Mouse (Mus musculus): ENCODE data around the gene Zfp14.

Zfp14 gene

DNA sequence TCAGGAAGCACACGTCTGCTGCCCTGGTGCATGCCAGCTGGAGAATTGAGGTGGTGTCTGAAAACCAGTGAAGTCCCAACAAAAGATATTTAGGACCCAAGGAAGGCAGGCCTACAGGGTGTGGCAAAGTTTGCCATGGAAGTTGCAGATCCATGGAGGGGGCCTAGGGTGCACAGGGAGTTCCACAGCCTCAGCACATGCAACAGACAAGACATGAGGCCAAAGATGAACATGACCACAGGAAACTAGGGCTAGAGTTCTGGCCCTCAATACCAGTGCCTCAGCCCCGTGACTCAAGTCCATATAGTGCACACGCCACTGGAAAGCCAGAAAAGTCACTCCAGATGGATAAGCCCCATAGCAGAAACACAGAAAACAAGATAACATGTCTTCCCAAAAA, 22.6 kb downstream of the Zfp14 start:
- no peak for DNase-seq (ENCODE audit: low read depth, low spot score)

DNA sequence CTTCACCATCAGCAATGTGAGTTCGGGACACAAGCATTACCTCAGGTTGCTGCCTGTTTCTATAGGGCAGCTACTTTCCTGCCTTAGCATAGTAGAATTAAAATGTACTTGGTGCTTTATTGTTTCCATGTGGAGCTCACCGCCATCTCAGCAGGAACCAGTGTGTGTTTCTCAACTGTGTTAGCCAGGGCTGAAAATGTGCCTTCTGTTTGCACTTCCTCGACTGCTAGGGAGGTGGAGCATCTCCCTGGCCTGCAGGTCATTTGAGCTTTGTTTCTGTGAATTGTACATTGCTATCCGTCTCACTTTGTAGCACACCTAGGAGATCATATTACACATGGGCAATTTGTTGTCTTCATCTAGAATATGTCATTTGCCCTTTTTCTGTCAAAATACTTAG, 23.8 kb downstream of the Zfp14 start:
- no peak for DNase-seq (ENCODE audit: low read depth, low spot score)

DNA sequence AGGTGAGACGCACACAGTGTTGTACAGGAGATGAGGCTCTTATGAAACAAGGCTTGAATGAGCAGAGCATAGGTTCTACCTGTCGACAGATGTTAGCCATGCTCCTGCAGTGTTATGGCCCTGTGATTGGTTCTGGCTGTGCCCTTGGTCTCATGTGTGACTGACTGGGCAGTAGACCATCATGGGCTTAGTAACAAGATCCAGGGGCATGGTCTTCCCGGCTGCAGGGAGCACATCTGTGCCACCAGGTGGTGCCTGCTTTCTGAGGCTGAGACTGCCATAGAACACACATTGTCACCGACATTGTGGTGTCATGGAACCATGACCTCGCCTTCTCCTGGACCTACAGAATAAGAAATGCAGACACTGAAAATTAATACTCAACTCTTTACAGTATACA, 25.8 kb downstream of the Zfp14 start:
- no peak for DNase-seq (ENCODE audit: low read depth, low spot score)

DNA sequence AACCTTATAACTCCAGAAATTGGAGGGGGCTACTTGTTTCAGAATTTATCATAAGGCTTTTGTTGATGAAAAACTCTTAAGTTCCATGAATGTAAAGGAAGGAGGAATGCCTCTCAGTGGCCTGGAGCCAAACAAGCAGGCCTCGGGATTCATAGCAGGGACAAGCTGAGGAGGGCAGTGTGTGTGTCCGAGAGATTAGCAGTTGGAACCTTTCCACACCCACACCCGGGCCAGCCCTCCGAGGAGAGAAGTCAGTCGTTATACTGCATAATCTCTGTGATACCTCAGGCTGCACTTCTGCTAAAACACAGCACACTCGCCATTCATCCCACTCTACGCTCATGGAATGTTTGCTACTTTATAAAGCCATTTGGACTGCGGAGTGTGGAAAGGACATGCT, 27.4 kb downstream of the Zfp14 start:
- no peak for DNase-seq (ENCODE audit: low read depth, low spot score)

DNA sequence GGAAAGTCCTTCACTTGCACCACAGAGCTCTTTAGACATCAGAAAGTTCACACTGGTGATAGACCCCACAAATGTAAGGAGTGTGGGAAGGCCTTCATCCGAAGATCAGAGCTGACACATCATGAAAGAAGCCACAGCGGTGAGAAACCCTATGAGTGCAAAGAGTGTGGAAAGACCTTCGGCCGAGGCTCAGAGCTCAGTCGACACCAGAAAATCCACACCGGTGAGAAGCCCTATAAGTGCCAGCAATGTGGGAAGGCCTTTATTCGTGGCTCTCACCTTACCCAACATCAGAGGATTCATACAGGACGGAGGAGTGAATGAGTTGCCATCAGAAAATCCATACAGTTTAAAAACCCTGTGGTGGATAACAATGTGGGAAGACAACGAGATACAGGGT, 27.9 kb downstream of the Zfp14 start:
- no peak for DNase-seq (ENCODE audit: low read depth, low spot score)

DNA sequence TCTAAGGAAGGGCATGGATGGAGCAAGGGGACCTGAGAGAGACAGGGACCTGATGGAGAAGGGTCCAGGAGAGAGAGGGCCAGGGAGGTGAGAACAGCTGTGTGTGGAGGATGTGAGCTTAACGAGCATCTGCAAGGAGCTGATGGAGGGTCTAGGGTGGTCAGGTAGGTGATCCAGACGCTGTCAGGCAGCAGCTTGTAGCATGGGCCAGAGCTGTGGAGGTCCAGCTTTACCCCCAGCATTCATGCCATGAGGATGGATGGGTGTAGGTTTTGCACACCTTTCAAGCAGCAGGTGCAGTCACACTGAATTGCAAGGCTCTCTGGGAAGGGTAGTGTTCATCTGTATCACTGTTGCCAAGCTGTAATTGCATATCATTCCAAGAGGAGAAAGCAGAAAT, 31.6 kb downstream of the Zfp14 start:
- DNase-seq (ENCODE audit: low read depth, low spot score): no peak

DNA sequence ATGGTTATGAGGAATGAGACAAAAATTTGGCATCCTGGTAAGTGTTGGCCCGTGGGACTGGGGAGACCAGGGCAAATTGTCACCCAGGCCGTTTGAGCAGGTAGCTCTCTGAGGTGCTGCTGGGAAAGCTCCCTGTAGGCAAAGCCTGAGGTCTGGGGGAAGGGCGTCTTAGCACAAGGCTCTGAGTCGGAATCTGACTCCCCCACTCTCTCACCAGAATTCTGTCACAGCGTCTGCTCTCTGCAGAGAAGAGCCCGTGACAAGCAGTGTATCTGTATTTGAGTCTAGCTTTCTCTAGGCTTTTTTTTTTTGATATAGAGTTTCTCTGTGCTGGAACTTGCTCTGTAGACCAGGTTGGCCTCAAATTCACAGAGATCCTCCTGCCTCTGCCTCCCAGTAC, 34.0 kb downstream of the Zfp14 start:
- DNase-seq (ENCODE audit: low read depth, low spot score): no peak

DNA sequence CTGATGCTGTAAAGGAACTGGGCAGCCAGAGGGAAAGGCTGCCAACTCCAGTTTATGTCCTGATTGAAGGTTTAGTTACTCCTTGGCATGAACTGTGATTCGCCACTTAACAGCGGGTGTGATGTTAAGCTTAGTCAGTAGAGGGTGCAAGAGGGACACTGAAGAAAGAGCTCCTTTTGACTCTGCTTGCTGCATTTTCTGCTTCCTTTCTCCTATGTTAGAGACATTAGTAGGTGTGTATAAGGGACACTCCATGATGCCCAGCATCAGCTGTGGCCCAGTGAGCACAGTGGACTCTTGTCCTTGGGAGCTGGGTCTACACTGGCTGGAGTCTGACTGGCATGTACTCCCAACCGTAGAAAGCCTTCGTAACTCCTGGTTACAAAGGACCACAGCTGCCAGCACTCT, 38.2 kb downstream of the Zfp14 start:
- DNase-seq (ENCODE audit: low read depth, low spot score): peak; percentile 45

DNA sequence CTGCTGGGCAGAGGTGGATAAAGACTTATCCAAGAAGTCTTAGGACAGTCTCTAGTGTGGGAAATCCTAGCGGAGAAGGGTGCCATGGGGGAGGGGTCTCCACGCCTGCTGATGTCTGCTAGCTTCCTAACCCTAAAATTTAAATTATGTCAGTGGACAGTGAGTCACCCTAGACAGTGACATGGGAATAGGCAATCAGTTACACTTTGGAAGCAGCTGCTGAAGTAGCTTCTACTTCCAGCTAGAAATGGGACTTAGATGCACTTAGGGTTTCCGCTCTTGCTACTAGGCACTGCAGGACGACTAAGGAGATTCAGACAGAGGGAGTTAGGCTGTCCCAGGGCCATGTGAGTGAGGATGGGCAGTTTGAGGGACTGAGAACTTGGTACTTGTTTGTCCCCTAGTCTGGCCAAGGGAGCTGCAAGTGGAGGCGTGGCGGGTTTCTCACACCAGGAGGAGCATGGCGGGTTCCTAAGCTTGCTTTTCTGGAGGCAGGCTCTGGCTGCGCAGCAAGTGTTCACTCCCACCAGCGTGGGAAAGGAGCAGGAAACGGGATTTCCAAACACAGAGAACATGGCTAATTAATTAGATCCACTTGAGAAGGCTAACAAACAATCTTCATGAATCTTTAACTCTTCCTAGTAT, 40.5 kb downstream of the Zfp14 start:
- DNase-seq (ENCODE audit: low read depth, low spot score): no peak

DNA sequence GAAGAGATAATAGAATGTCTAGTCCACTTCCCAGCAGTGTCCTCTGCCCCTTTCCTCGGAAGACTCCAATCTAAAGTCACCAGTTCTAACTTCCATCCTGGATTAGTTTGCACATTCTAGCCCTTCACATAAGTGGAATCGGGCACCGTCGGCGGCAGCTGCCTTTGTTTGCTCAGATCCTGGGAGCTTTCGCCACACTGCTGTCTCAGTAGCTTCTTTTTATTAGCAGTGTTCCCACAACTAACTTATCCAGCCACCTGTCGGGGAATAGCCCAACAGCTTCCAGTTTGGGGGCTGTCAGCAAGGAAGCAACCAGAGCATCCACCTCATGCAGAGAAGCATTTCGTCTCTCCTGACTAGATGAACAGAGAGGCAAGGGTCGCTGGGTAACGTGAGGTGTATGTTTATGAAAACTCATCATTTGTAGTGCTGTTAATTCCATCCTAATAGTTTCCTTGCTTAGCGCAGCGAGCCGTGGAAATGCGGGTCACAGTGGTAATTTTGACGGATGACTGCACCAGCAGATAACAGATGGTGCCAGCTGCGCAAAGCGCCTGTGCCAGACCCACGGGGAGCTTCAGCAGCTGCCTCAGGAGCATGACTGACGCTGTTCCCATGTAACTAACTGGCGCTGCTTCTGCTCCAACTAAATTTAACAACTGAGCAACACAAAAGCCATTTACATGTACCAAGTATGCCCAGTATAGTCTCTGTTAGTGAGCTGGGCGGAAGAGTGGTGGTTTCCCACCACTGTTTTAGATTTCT, 41.7 kb downstream of the Zfp14 start:
- peak; percentile 55 for DNase-seq (ENCODE audit: low read depth, low spot score)

DNA sequence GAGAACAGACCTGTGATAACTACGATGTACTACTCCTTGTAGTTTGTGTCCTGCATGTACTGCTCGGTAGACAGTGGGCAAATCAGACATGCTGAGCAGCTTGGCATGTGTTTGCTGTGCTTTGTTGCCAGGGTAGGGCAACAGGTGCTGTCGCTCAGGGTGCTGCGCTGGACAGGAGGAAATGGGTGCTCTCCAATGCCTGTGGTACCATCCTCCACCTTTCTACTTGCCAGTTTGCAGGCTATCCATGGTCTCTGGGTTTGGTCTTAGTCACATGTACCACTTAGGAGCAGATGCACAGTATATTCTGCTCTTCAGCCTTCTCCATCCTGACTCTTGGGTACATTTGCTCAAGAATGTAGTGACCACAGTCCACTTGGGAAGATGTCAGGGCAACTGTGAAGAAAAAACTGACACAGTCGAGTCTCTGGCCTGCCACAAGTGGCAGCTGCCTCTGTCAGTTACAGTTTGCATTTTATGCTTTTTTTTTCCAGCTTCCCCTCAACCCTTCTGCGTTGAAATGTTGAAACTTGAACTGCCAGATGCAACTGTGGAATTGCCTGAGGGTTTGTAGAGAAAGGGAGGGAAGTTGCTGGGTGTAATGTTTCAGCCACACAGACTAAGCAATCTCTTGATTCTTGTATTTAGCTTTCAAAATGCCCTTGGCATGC, 43.0 kb downstream of the Zfp14 start:
- DNase-seq (ENCODE audit: low read depth, low spot score): no peak

DNA sequence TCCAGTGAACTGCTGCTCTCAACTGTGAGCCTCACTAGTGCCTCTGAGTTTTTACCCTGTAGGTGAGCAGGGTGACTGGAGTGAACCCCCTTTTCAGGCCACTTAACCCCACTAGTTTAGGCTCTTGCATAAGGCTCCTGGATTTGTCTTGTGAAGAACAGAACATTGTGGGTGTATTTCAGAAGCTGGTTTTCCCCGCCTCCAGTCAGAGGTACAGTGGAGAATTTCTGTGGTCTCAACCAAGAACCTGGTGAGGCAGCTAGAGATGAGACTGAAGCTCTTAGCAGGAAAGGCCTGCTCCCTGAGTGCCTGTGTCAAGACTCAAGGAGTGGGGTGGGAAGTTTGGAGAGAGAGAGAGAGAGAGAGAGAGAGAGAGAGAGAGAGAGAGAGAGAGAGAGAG, 43.6 kb downstream of the Zfp14 start:
- DNase-seq (ENCODE audit: low read depth, low spot score): no peak

DNA sequence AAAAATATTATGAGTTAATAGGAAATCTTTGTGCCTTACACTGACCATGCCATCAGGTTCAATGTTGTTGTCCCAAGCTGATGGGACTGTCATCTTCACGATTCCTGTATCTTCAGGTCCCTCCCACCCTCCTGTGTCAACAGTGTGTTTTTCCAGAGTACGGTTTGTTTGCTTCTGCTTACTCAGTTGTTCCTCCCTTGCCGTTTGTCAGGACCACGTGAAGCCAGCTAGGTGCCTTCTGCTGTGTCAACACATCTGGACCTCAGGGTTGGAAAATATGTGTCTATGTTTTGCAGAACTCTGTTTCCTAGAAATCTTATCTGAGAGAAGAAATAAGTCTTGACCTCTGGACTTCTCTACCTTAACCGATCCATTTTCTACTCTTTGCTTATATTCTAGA, 50.6 kb downstream of the Zfp14 start:
- no peak for DNase-seq (ENCODE audit: low read depth, low spot score)

DNA sequence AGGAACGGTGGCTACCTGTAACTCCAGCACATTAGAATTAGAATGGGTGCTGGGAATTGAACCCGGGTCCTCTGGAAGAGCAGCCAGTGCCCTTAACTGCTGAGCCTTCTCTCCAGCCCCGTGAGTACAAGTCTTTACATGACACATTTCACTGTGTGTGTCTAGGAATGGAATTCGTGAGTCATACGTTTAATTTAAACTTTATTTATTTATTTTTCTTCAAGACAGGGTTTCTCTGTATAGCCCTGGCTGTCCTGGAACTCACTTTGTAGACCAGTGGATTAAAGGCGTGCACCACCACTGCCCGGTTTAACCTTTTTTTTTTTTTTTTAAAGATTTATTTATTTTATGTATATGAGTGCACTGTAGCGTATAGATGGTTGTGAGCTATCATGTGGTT, 56.0 kb downstream of the Zfp14 start:
- DNase-seq (ENCODE audit: low read depth, low spot score): no peak

DNA sequence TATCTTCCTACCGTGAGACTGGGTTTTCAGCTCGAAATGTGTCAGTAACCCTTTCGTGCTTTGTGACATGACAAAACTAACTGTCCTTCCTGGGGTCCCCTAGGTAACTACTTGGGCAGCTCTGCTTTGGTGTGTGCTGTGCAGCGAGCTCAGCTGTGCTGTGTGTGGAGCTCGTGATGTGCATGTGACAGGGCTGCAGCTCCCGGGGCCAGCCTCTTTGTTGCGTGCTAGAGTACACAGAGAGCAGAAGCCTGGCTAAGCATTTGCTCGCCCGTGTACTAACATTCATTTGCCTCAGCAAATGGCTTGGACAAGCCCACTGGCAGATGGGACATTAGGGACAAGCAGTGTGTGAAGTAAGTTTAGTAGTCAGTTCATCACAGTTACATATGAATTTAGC, 57.8 kb downstream of the Zfp14 start:
- no peak for DNase-seq (ENCODE audit: low read depth, low spot score)

DNA sequence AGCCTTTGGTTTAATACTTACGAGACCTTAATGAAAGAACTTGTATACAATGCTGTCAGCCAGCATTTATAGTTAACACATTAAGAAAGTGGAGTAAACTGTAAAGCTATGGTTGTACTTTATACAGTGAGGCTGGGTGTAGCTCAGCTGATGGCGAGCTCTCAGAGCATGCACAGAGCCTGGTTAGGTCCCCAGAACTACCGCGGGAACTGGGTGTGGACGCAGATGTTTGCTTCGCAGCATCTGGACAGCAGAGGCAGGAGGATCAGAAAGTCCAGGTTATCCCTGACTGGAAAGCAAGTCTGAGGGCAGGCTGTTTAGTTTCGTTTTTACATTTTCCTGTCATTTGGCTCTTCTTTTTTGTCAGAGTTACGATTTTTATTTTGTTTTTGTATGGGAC, 58.5 kb downstream of the Zfp14 start:
- DNase-seq (ENCODE audit: low read depth, low spot score): no peak

DNA sequence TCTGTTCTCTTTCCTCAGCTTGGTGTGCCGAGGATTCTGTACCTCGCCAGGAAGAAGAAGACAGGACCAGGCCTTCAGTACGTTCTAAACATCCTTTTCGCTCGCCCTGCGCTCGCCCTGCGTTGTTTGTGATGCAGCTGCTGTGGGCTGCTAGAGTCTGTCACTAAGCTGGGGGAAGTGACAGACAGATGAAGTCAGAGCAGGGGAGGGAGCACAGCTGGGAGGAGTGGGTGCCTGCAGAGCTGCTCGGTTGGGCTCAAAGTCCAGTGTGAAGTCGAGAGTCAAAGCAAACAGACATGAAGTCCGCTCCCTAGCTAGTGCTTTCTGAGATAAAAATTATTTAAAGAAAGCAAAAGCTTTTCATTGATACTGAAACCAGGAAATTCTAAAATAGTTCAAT, 62.1 kb downstream of the Zfp14 start:
- DNase-seq (ENCODE audit: low read depth, low spot score): no peak

DNA sequence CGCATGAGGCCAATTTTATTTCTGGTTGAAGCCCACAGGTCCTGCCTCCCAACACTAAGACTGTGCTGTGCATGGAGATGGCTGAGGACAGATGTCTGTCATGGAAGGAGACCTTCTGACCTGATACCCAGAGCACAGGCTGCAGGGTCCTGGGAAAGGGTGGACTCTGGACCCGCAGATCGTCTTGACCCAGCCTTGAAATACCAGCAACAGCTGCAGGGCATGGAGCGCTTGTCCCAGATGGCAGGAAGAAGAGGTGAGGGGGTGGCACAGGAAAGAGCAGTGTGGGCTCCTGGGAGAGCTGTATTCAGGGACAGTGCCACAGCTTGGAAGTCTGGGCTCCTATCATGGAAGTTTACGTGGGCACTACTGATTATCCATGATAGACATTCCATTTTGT, 63.6 kb downstream of the Zfp14 start:
- no peak for DNase-seq (ENCODE audit: low read depth, low spot score)

All from mesoderm, embryonic 11.5 days (tissue).